Mouse (Mus musculus) midbrain, postnatal 0 days (tissue): ENCODE measurements around the gene Nop2. TPM values are rescaled to one million over a fixed set of nuclear protein-coding genes. Genes with fewer than 3 reads are reported as not detected.
A peak's percentile ranks its signal among the peaks of the same experiment; 100 is the strongest.

ENCODE experiments used
- ATAC-seq: fragments of 200-750 bp; cut with Nextera tagmentation; 2 replicates; pipeline ENCODE4 v1.8.0; 2017; ENCODE audit warnings: moderate number of reproducible peaks, mild to moderate bottlenecking, moderate TSS enrichment, moderate library complexity; ENCODE audit not compliant: low FRiP score
- DNase-seq: peaks from one replicate; pipeline ENCODE4 v3.0.0-alpha.2; 2015; ENCODE audit warnings: low spot score
- H3K27ac ChIP-seq: fragments of 300-500 bp; sonication (generic); 2 replicates; pipeline ENCODE4 v1.5.1; 2014; ENCODE audit warnings: low read depth, mild to moderate bottlenecking, low read length, mixed read lengths
- H3K27me3 ChIP-seq: fragments of 300-500 bp; sonication (generic); 2 replicates; pipeline ENCODE4 v1.6.1; 2014; ENCODE audit warnings: low read length, control low read depth, mixed read lengths; ENCODE audit not compliant: insufficient read depth
- H3K36me3 ChIP-seq: fragments of 300-500 bp; sonication (generic); 2 replicates; pipeline ENCODE4 v1.6.1; 2014; ENCODE audit warnings: low read length, control low read depth, mixed read lengths; ENCODE audit not compliant: insufficient read depth
- H3K4me1 ChIP-seq: fragments of 300-500 bp; sonication (generic); 2 replicates; pipeline ENCODE4 v1.6.1; 2014; ENCODE audit warnings: mild to moderate bottlenecking, control low read depth, antibody characterized with exemption, low read length, mixed read lengths; ENCODE audit not compliant: insufficient read depth
- H3K4me2 ChIP-seq: fragments of 300-500 bp; sonication (generic); 2 replicates; pipeline ENCODE4 v1.6.1; 2014; ENCODE audit warnings: low read depth, mild to moderate bottlenecking, low read length, mixed read lengths; ENCODE audit not compliant: poor library complexity, severe bottlenecking
- H3K4me3 ChIP-seq: fragments of 300-500 bp; sonication (generic); 2 replicates; pipeline ENCODE4 v1.5.1; 2014; ENCODE audit warnings: low read depth, mild to moderate bottlenecking, low read length, moderate library complexity
- H3K9ac ChIP-seq: fragments of 300-500 bp; sonication (generic); replicated peaks from 2 replicates; pipeline ENCODE4 v1.6.1; 2014; ENCODE audit warnings: mild to moderate bottlenecking, low read length, moderate library complexity, mixed read lengths; ENCODE audit not compliant: poor library complexity, severe bottlenecking
- H3K9me3 ChIP-seq: fragments of 300-500 bp; sonication (generic); 2 replicates; pipeline ENCODE4 v1.6.1; 2016; ENCODE audit warnings: low read length, control low read depth
- CTCF ChIP-seq: IDR thresholded peaks from 2 replicates; pipeline ENCODE4 v1.5.1; 2016; ENCODE audit warnings: antibody characterized with exemption, mild to moderate bottlenecking
- WGBS: fragments of 180-500 bp; shearing (Covaris S2); extraction: QIAGEN DNeasy Blood & Tissue Kit; methylation state at CpG from one replicate; pipeline ENCODE4 v1.1.7; 2014; 5-methylcytosine and 5-hydroxymethylcytosine counted together
- microRNA-seq: library from miRNA; unstranded; fragments of <30 nt; microRNA quantifications from one replicate; pipeline ENCODE4, GENCODE M21; 2016; ENCODE audit warnings: borderline number of aligned reads
- polyA plus RNA-seq: library from polyadenylated mRNA; unstranded; fragments of >200 nt; fragmentation: Nextera tagmentation; extraction: Ambion mirVana; gene quantifications from 2 replicates; pipeline ENCODE4 v1.2.1, GENCODE M21; 2015
- total RNA-seq: library from RNA; depleted of rRNA; stranded (reverse); fragments of >200 nt; gene quantifications from 2 replicates; pipeline ENCODE4 v1.2.3, GENCODE M21; 2014; rRNA removed

Nop2 gene
- total and polyA plus RNA-seq, 2 experiments from 2014 or later: 34.5 to 41.4 TPM

- Histone ChIP-seq H3K4me1 (no peaks in the 10 kb centered on the region), H3K9me3 (no peaks in the 10 kb centered on the region), H3K36me3 (peaks cover 15% of the 10 kb centered on the region), H3K27ac (peak overlapping the region; percentile 98), H3K4me3 (peak overlapping the region; percentile 54), H3K9ac (peak overlapping the region; percentile 66), H3K27me3 (no peaks in the 10 kb centered on the region), H3K4me2 (peak overlapping the region; percentile 64)
- no peak for TF ChIP-seq CTCF
- peak; percentile 94 for ATAC-seq
- WGBS: under 1% methylated on average over 34 of the region's 34 CpGs
- DNase-seq: peak; percentile 98
These were observed 60.5 kb downstream of the Nop2 start for GRCm38 (mm10) chr6:125192016-125192714.

GRCm38 (mm10) chr6:125192841-125193240 is 61.1 kb downstream of the Nop2 start:
- H3K27ac ChIP-seq: peak overlapping the region; percentile 98

DNA sequence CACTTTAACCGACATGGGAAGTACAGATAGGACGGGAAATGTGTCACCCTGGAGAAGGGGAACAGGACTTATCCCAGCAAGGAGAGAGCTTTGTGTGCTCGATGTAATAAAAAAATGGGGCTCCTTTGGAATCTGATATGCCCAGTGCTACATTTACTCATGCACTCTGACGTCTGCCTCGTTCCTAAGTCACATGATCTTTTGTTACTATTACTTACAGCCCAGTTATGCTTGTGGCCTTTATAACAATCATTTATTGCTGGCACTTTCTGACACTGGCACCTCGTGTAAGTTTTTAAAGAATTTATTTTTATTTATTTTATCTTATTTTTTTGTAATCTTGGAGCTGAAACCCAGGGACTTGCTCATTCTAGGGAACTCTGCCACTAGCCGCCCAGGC is 61.7 kb downstream of the Nop2 start:
- ATAC-seq: no peak
- Histone ChIP-seq H3K27ac (no peak overlapping the region), H3K4me1 (no peaks in the 10 kb centered on the region), H3K4me2 (no peak overlapping the region), H3K36me3 (peaks cover 4% of the 10 kb centered on the region), H3K9me3 (no peaks in the 10 kb centered on the region), H3K9ac (no peak overlapping the region), H3K4me3 (no peak overlapping the region), H3K27me3 (no peaks in the 10 kb centered on the region)
- no peak for TF ChIP-seq CTCF
- 79% methylated on average over 7 of the region's 7 CpGs for WGBS
- no peak for DNase-seq

More at GRCm38 (mm10) chr6:125192841-125193240, 61.1 kb downstream of the Nop2 start:
- Histone ChIP-seq H3K4me3 (peak overlapping the region; percentile 54), H3K4me2 (peak overlapping the region; percentile 64), H3K9ac (peak overlapping the region; percentile 66), H3K36me3 (peaks cover 8% of the 10 kb centered on the region), H3K9me3 (no peaks in the 10 kb centered on the region), H3K27me3 (no peaks in the 10 kb centered on the region), H3K4me1 (no peaks in the 10 kb centered on the region)
- DNase-seq (no peak), ATAC-seq (no peak)
- TF ChIP-seq CTCF: no peak
- WGBS: 51% methylated on average over 5 of the region's 5 CpGs

Small RNA genes lying within 50 kb of the gene (microRNA-seq; reads per million reads assigned to microRNA genes)
- not detected for gene Mir7045

Other genes starting within 250 kb of the Nop2 start
- 0.19 and 2.8 TPM in 2 replicates for gene Cd4, start 243.7 kb upstream of the Nop2 start, total RNA-seq
- 0.25 and 0.58 TPM in 2 replicates for gene Cd4, start 243.7 kb upstream of the Nop2 start, polyA plus RNA-seq
- gene Lag3, start 220.2 kb upstream of the Nop2 start, total RNA-seq: 1.1 and 2.1 TPM in 2 replicates
- gene Lag3, start 220.2 kb upstream of the Nop2 start, polyA plus RNA-seq: 2.8 and 3.5 TPM in 2 replicates
- gene Ptms, start 211.8 kb upstream of the Nop2 start, total RNA-seq: 814 and 944 TPM in 2 replicates
- 810 TPM in 2 replicates for gene Ptms, start 211.8 kb upstream of the Nop2 start, polyA plus RNA-seq
- gene Mlf2, start 200.5 kb upstream of the Nop2 start, total RNA-seq: 512 and 647 TPM in 2 replicates
- gene Mlf2, start 200.5 kb upstream of the Nop2 start, polyA plus RNA-seq: 628 and 643 TPM in 2 replicates
- 108 and 131 TPM in 2 replicates for gene Cops7a, start 166.4 kb upstream of the Nop2 start, total RNA-seq
- gene Cops7a, start 166.4 kb upstream of the Nop2 start, polyA plus RNA-seq: 92.3 and 97.1 TPM in 2 replicates
- gene Pianp, start 135.2 kb upstream of the Nop2 start, total RNA-seq: 31.8 and 36.1 TPM in 2 replicates
- 97.0 and 97.5 TPM in 2 replicates for gene Pianp, start 135.2 kb upstream of the Nop2 start, polyA plus RNA-seq
- 33.2 and 38.6 TPM in 2 replicates for gene Zfp384, start 122.8 kb upstream of the Nop2 start, total RNA-seq
- gene Zfp384, start 122.8 kb upstream of the Nop2 start, polyA plus RNA-seq: 9.0 and 9.7 TPM in 2 replicates
- 60.4 and 69.8 TPM in 2 replicates for gene Ing4, start 92.1 kb upstream of the Nop2 start, total RNA-seq
- 97.8 and 104 TPM in 2 replicates for gene Ing4, start 92.1 kb upstream of the Nop2 start, polyA plus RNA-seq
- gene Acrbp, start 82.2 kb upstream of the Nop2 start, total RNA-seq: 6.9 and 12.6 TPM in 2 replicates
- 7.2 and 7.8 TPM in 2 replicates for gene Acrbp, start 82.2 kb upstream of the Nop2 start, polyA plus RNA-seq
- 0.90 and 1.7 TPM in 2 replicates for gene Lpar5, start 64.0 kb upstream of the Nop2 start, total RNA-seq
- gene Lpar5, start 64.0 kb upstream of the Nop2 start, polyA plus RNA-seq: 0.52 and 0.71 TPM in 2 replicates
- gene Chd4, start 35.9 kb upstream of the Nop2 start, total RNA-seq: 117 and 133 TPM in 2 replicates
- 72.9 and 89.1 TPM in 2 replicates for gene Chd4, start 35.9 kb upstream of the Nop2 start, polyA plus RNA-seq
- 33.3 and 33.9 TPM in 2 replicates for gene Iffo1, start 13.3 kb downstream of the Nop2 start, total RNA-seq
- gene Iffo1, start 13.3 kb downstream of the Nop2 start, polyA plus RNA-seq: 19.0 and 20.4 TPM in 2 replicates
- gene Gapdh, start 34.6 kb downstream of the Nop2 start, total RNA-seq: 2,678 and 3,049 TPM in 2 replicates
- 1,705 and 1,726 TPM in 2 replicates for gene Gapdh, start 34.6 kb downstream of the Nop2 start, polyA plus RNA-seq
- 29.8 and 33.7 TPM in 2 replicates for gene Ncapd2, start 59.8 kb downstream of the Nop2 start, total RNA-seq
- 18.4 and 21.0 TPM in 2 replicates for gene Ncapd2, start 59.8 kb downstream of the Nop2 start, polyA plus RNA-seq
- gene Mrpl51, start 59.9 kb downstream of the Nop2 start, total RNA-seq: 23.3 and 48.2 TPM in 2 replicates
- 136 and 145 TPM in 2 replicates for gene Mrpl51, start 59.9 kb downstream of the Nop2 start, polyA plus RNA-seq
- 42.7 and 47.6 TPM in 2 replicates for gene Vamp1, start 83.6 kb downstream of the Nop2 start, total RNA-seq
- gene Vamp1, start 83.6 kb downstream of the Nop2 start, polyA plus RNA-seq: 40.5 and 46.0 TPM in 2 replicates
- gene Tapbpl, start 100.0 kb downstream of the Nop2 start, total RNA-seq: 4.7 and 6.2 TPM in 2 replicates
- 9.0 and 9.7 TPM in 2 replicates for gene Tapbpl, start 100.0 kb downstream of the Nop2 start, polyA plus RNA-seq
- gene Cd27, start 105.1 kb downstream of the Nop2 start, total RNA-seq: not detected in 2 replicates
- 0.70 TPM in 1 of 2 replicates, not detected in the other for gene Cd27, start 105.1 kb downstream of the Nop2 start, polyA plus RNA-seq
- not detected in 2 replicates for gene Tuba3a, start 154.1 kb downstream of the Nop2 start, total RNA-seq
- not detected in 2 replicates for gene Tuba3a, start 154.1 kb downstream of the Nop2 start, polyA plus RNA-seq
- gene Ltbr, start 182.0 kb downstream of the Nop2 start, total RNA-seq: 24.4 TPM in 2 replicates
- gene Ltbr, start 182.0 kb downstream of the Nop2 start, polyA plus RNA-seq: 14.5 and 15.7 TPM in 2 replicates
- gene Scnn1a, start 188.8 kb downstream of the Nop2 start, total RNA-seq: 1.5 and 1.8 TPM in 2 replicates
- gene Scnn1a, start 188.8 kb downstream of the Nop2 start, polyA plus RNA-seq: 1.8 TPM in 2 replicates
- 9.2 and 15.9 TPM in 2 replicates for gene Tnfrsf1a, start 217.5 kb downstream of the Nop2 start, total RNA-seq
- gene Tnfrsf1a, start 217.5 kb downstream of the Nop2 start, polyA plus RNA-seq: 10.4 and 12.9 TPM in 2 replicates
- 0.22 and 0.24 TPM in 2 replicates for gene Plekhg6, start 248.9 kb downstream of the Nop2 start, total RNA-seq
- 0.35 and 0.54 TPM in 2 replicates for gene Plekhg6, start 248.9 kb downstream of the Nop2 start, polyA plus RNA-seq